Mouse (Mus musculus) limb, embryonic 15.5 days (tissue): Measurements from ENCODE around the gene Tert. TPM values are rescaled to one million over a fixed set of nuclear protein-coding genes. Genes with fewer than 3 reads are reported as not detected.

Experiments used
- polyA plus RNA-seq: library from polyadenylated mRNA; unstranded; fragments of >200 nt; fragmentation: Nextera tagmentation; extraction: Ambion mirVana; gene quantifications from 2 replicates; pipeline ENCODE4 v1.2.1, GENCODE M21; 2015

Gene Tert
- polyA plus RNA-seq, 1 experiment from 2014 or later = 4.8 TPM

Other genes with a start within 250 kb of the Tert start
- 29.2 and 33.2 TPM in 2 replicates for gene Lpcat1, start 159.7 kb upstream of the Tert start, polyA plus RNA-seq
- 0.08 and 0.10 TPM in 2 replicates for gene Slc6a3, start 90.2 kb upstream of the Tert start, polyA plus RNA-seq
- gene Clptm1l, start 22.9 kb upstream of the Tert start, polyA plus RNA-seq = 128 and 137 TPM in 2 replicates
- gene Slc6a18, start 51.1 kb downstream of the Tert start, polyA plus RNA-seq = 0.08 and 0.09 TPM in 2 replicates
- 1.5 and 1.6 TPM in 2 replicates for gene Slc6a19, start 78.0 kb downstream of the Tert start, polyA plus RNA-seq
- 12.6 and 14.3 TPM in 2 replicates for gene Slc12a7, start 106.2 kb downstream of the Tert start, polyA plus RNA-seq
- 44.1 and 46.7 TPM in 2 replicates for gene Nkd2, start 220.7 kb downstream of the Tert start, polyA plus RNA-seq